Mouse (Mus musculus) heart, adult 11 months (tissue): Measurements from ENCODE around the gene Nmrk2.
A peak's percentile ranks its signal among the peaks of the same experiment; 100 is the strongest.

ENCODE experiments used
- DNase-seq: peaks from one replicate; pipeline ENCODE4 v3.0.0; 2022

The Nmrk2 gene

GRCm38 (mm10) chr10:81161602-81162317, 40.1 kb downstream of the Nmrk2 start:
- peak; percentile 95 for DNase-seq

GRCm38 (mm10) chr10:81154736-81155135, 47.1 kb downstream of the Nmrk2 start:
- DNase-seq: no peak

GRCm38 (mm10) chr10:81154313-81154712, 47.5 kb downstream of the Nmrk2 start:
- DNase-seq: no peak

GRCm38 (mm10) chr10:81152609-81153008, 49.2 kb downstream of the Nmrk2 start:
- no peak for DNase-seq

DNA sequence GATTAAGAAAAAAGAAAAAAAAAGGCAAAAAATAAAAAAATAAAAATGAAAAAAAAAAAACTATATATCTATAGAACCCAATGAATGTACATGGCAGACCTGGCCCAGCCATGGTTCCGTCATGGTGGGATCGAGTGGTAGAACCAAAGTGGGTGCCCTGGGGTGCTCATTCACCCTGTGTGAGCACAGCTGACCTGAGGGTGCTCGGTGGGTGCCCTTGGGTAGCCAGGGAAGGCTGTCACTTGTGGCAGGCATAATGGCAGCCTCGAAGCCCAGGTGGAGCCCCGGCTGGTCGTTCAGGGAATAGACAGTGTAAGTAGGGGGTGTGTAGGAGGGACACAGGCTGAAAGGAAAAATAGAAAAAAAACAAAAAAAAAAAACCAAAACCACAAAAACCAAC, 50.6 kb downstream of the Nmrk2 start:
- DNase-seq: no peak
